Mouse (Mus musculus): ENCODE results near the gene Gm29609.

Gene Gm29609

DNA sequence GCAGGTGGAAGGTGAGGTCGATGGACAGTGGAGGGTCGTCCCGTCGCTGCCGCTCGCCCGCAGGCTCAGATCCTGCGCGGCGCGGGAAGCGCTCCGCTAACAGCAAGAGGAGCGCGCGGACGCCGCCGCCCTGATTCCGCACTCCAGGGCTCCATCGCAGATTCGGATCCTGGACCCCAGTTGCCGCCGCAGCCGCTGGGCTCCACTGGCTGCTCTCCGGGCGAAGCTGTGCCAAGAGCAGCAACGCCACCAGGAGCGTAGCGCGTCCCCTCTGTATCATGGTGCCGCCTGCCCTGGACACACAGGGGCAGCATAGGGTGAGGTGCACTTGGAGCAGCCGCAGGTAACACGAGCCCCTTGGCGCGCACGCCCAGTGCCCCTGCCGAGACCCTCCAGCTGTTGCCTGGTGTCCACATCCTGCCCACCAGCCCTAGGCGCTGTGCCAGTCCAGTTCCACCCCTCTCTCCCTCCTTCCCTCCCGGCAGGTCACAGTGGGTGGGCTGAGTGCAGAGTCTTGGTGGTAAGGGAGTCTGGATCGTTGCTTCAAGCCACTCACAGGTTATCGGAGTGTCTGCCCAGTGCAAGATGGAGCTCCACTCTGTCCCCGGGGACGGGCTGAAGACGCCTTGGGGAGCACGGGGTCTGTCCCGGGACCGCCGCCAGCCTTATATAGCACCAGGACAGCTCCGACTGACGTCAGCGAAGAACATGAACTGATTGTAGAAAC lies 41.3 kb downstream of the Gm29609 start, which contains the start of gene Ucn:
TSS of gene Ucn (minus strand) at position 589 of the 727 bp plus-strand sequence.
- DNase-seq = peak; percentile 32

DNA sequence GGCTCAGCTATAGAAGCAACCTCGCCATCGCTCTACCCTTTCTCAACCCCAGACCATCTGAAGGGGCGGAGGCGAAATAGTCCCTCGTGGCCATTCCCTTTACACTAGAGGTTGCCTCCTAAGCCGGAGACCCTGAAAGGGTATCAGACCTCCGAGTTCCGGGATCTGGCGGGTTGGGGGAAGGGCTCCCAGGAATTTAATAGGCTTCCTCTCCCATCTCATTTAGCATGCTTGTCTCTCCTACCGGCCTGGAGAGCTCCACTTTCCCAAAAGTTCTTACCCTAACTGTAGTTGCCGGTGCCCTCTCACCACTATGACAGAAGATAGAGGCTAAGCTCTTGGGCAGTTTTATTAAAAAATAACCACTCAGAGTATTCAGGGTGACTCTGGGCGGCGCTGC lies 42.1 kb downstream of the Gm29609 start:
- no peak for DNase-seq

DNA sequence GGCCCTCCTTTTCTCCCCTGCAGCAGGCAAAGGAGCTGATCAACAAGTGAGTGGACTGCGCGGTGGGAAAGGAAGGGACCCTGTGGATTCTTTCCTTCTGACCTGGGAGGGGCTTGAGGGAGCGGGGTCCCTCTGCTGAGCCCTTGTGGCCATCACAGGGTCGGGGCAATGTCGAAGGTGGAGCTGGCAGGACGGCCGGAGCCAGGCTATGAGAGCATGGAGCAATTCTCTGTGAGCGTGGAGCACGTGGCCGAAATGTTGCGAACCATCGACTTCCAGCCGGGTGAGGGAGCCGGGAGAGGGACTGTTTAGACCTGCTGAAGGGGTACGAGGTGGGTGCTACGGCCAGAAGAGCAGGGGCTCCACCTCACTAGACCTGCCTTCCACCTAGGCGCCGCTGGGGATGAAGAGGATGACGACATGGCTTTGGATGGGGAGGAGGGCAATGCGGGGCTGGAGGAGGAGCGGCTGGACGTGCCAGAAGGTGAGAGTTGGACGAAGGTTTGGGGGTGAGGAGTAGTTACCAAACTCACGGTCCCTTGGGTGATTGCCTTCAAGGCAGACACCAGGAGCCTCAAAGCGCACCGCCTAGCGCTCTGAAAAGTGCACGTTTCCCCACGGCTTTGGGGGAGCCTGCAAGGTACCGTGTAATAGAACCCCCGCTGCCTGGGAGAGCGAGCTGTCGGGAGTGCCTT lies 42.8 kb downstream of the Gm29609 start:
- no peak for DNase-seq

DNA sequence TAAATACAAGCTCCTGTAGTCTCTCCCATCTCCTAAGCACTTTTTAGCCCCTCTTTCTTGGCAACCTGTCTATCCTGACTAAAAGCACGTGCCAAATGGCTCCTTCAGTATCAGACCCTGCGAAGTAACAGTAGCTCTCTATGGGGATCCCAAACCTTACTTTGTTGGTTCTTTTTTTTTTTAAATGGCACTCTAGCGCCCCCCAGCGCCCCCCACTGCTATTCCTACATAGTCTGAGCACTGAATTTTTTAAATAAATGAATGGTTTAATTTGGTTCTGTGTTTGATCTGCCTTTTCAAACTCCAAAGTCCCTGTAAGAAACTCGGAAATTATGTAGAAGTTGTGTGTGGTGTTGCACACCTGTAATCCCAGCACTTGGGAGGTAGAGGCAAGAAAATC lies 53.7 kb downstream of the Gm29609 start:
- no peak for DNase-seq

DNA sequence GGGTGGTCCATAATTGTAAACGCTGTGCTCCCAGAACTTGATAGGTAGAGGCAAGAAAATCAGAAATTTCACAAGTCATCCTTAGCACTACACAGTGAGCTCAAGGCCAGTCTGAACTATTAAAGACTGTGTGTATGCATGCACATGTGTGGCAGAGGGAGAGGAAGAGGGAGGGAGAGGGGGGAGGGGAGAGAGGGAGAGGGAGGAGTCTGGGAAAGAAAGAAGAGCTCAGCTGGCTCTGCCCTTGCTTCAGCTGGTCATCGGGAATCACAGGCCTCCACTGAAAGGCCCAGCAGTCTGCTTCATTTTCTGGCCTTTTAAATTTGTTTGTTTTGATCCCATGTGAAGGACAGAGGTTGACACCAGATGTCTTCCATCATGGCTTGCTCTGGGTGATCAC lies 56.2 kb downstream of the Gm29609 start:
- DNase-seq = no peak

DNA sequence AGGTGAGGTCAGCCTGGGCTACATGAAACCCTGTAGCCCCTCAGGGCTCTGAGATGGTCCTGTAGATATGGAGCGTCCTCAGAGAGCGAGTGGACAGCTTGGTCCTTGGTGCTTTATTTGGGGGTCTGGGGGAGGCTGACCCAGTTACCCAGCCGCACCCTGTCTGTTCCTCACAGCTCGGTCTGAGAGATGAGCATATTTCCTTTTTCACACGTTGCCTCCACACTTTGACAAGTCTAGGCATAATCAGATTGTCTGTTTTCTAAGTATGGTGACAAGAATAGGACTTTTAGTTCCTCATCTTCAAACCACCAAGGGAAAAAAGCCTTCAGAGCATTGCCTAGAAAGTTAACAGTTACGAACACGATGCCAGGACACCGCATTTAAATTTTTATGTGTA lies 58.6 kb downstream of the Gm29609 start:
- DNase-seq = no peak

DNA sequence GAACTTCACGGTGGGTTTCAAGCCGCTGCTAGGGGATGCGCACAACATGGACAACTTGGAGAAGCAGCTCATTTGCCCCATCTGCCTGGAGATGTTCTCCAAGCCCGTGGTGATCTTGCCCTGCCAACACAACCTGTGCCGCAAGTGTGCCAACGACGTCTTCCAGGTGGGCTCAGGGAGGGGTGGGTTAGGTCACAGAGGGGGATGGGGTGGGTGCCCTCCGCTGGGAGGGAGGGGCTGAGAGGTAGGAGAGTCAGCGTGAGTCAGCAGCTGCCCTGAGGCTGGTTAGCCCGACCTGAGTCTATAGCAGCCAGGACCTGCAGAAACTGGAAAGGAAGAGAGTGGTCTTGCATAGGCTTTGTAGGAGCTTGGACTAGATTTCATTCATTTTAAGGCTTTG lies 62.8 kb downstream of the Gm29609 start:
- DNase-seq = no peak

DNA sequence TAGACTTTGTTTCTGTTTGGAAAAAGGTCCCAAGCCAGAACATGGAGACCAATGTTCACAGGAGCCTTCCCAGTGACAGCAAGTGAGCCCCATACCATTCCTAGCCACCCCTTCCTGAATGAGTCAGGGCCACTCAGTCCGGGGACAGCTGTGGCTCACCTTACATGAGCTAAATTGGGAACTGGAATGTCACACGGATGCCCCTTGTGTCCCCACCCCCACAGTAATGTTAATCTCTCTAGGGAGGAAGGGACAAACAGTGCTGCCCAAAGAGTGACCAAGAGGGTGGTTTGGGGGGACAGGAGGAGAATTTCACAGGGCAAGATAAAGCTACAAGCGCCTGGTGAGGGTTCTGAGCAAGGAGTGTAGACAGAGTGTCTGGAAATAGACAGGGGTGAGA lies 63.4 kb downstream of the Gm29609 start, which contains the start of gene Trim54:
TSS of gene Trim54 (plus strand) at position 359 of the 400 bp plus-strand sequence.
- DNase-seq = no peak

DNA sequence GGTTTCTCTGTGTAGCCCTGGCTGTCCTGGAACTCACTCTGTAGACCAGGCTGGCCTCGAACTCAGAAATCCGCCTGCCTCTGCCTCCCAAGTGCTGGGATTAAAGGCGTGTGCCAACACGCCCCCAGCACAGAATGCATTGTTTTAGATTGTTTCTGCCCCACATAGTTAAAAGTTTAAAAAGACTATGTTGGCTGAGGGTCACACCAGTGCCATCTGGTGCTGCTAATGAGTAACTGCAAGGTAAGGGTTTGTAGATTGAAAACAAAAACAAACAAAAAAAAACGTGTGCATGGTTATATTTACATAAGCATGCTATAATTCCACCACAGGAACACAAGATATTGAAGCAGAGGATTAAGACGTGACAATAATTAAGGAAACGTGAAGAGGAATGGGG lies 68.9 kb downstream of the Gm29609 start:
- DNase-seq = peak; percentile 28

DNA sequence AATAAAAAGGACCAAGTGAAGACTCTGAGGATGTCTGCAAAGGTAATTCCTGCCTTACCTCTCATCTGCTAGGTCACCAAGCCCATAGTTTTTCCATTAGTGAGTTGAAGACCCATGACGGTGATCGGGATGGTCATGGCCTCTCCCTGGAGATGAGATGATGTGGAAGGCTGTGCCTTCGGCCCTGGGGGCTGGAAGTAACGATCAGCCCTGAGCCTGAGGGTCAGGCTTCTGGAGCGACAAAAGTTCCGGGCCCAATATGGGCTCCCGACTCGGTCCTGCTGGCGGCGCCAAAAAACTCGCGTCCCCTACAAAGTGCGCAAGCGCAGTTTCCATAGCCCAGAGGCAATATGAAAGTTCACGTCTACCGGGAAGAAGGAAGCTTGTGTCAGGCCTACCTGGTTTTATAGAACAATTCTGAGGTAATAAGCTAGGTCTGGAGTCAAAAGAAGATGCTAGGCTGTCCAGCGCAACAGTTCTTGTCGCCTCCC lies 71.7 kb downstream of the Gm29609 start, which contains the start of gene Slc30a3:
TSS of gene Slc30a3 (minus strand) at position 238 of the 491 bp plus-strand sequence.
- no peak for DNase-seq

DNA sequence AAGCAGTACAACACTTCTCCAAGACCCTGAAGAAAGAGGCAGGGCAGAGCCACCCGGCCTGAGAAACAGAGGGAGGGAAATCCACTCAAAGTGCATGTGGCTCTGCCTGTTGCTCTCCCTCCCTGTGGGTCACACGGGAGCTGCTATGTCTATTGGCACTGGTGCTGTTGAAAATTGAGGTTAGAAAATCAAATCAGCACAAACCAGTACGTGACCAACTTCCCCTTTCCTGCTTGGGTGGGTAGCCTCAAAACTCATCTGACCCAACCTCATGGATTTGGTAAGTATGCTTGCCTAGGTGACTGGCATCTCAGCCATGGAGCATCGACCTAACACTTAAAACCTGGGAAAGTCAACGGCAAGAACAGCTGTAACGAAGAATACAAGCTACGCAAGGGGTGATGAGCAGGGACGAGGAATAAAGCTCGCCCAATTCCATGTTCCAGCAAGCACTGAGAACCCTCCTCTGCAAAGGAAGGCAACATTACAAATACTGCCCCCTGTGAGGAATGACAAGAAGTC lies 73.8 kb downstream of the Gm29609 start, which contains the start of gene Dnajc5g:
TSS of gene Dnajc5g (plus strand) at position 472 of the 522 bp plus-strand sequence.
- no peak for DNase-seq

DNA sequence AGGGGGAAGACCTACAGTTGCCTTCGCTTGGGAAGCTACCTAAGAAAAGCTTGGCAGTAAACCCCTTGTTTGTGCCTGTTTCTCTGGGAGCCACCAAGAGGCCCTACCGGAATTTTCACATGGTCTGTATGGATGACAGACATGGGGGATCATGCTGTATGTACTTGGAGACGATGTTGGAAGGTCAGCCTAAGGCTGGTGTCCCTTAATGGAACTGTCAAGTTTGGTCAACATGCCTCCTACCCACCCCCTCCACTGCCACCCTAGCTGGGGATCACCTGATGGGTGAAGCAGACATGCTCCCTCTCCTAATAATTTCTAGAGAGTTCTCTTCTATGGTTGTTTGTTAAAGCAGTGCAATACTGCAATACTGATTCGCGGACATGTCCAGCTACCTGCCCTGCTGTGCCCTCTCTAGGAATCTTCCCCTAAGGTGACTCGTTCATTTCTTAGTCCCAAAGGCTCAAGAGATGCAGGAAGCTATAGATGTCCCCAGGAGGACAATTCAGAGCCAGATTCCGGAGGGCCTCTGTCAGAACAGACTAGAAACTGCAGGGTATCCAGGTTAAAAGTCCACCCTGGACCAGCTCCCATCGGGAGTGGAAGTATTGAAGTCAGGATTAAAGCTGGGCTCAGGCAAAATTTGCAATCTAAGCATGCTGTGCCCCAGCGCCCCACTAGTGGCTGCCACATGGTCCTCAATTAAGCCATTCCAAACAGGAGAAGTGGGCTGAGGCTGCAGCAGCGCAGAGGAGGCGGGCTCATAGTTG lies 83.8 kb downstream of the Gm29609 start:
- DNase-seq = no peak

DNA sequence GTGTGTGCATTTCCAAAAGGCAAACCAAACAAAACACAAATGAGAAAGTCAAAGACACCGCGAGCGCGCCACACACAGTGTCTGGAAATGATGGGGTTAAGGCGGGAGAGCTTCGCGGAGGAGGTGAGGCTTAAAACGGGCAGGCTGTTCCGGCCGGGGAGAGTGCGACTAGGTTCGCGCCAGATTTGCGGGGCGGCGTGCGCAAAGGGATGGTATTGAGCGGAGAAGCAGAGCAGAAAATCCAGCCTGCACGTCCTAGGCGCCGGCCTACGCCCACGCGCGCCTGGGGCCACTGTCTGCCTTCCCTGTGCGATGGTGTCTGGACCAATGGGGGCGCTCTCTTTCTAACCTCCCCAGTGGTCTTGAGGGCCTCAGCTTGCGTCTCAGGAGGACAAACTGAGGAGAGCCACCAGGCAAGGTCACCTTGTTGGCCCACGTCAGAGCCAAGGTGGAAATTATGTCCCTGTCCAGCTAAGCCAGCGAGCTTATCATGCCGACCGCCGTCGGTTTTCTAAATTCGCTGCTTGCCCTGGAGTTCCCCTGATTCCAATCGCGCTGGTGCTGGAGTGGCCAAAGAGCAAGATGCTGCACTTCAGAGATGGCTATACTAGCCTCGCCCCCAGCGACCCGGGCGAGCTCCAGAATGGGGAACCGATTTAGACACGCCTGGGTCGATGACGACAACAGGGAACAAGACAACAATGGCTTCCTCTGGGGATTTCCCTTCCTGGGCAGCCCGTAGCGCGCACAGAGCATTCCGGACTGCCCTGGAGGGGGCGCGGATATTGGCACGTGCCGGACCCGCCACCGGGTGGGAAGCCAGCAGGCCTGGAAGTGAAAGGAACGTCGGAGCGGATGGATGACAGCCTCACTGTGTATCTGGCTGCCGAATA lies 84.7 kb downstream of the Gm29609 start:
- DNase-seq = peak; percentile 65
